Mouse (Mus musculus): ENCODE data around the gene Vamp1. TPM values are rescaled to one million over a fixed set of nuclear protein-coding genes. Genes with fewer than 3 reads are reported as not detected.

Vamp1 gene
- polyA plus RNA-seq, 1 experiment = 19.8 TPM

DNA sequence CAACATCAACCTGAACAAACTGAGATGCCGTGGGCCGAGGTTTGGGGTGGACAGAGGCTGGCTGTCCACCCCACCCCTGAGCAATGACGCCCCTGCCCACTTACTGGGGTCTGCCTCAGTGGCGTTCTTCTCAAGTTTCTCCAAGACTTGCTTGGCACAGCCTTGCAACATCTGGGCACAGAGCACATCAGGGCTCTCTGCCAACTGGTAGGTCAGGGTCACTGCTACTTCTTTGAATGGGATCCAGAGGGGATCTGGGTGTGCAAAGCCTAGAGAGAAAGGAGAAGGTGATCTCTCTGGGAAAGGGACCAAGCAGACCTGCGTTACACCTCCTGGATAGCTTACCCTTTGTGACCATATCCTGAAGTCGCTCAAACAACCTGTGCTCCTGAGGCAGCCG lies 42.1 kb upstream of the Vamp1 start:
- H3K27ac ChIP-seq (ENCODE audit: insufficient read depth, low read depth, low read length) = no peak overlapping the region
- DNase-seq = no peak
- H3K4me1 ChIP-seq (ENCODE audit: control insufficient read depth, insufficient read depth, low read length) = no peaks in the 10 kb centered on the region
- no peaks in the 10 kb centered on the region for H3K27me3 ChIP-seq (replicated peaks; ENCODE audit: control insufficient read depth, insufficient read depth, low read length)
- H3K36me3 ChIP-seq (ENCODE audit: control insufficient read depth, insufficient read depth, low read length) = no peaks in the 10 kb centered on the region
- TF ChIP-seq POLR2A (IDR thresholded peaks at IDR 0.05; ENCODE audit: low read depth, low read length) (no peak), CTCF (conservative IDR thresholded peaks at IDR 0.05; ENCODE audit: insufficient read depth, insufficient read length, low read depth, low read length) (no peak)
- H3K4me3 ChIP-seq (ENCODE audit: insufficient read depth, low read depth, low read length) = no peak overlapping the region
- 94% methylated on average over 7 of the region's 7 CpGs for WGBS

GRCm38 (mm10) chr6:125175469-125175868 lies 39.9 kb upstream of the Vamp1 start:
- no peak overlapping the region for H3K27ac ChIP-seq (ENCODE audit: insufficient read depth, low read depth, low read length)
- DNase-seq = no peak
- no peaks in the 10 kb centered on the region for H3K4me1 ChIP-seq (ENCODE audit: control insufficient read depth, insufficient read depth, low read length)
- no peak overlapping the region for H3K4me3 ChIP-seq (ENCODE audit: insufficient read depth, low read depth, low read length)
- WGBS = 84% methylated on average over 5 of the region's 5 CpGs
- TF ChIP-seq POLR2A (IDR thresholded peaks at IDR 0.05; ENCODE audit: low read depth, low read length) (no peak), CTCF (conservative IDR thresholded peaks at IDR 0.05; ENCODE audit: insufficient read depth, insufficient read length, low read depth, low read length) (no peak)
- H3K36me3 ChIP-seq (ENCODE audit: control insufficient read depth, insufficient read depth, low read length) = no peaks in the 10 kb centered on the region
- no peaks in the 10 kb centered on the region for H3K27me3 ChIP-seq (replicated peaks; ENCODE audit: control insufficient read depth, insufficient read depth, low read length)

- Histone ChIP-seq H3K36me3 (ENCODE audit: control insufficient read depth, insufficient read depth, low read length) (no peaks in the 10 kb centered on the region), H3K4me1 (ENCODE audit: control insufficient read depth, insufficient read depth, low read length) (no peaks in the 10 kb centered on the region), H3K4me3 (ENCODE audit: insufficient read depth, low read depth, low read length) (no peak overlapping the region), H3K27me3 (replicated peaks; ENCODE audit: control insufficient read depth, insufficient read depth, low read length) (no peaks in the 10 kb centered on the region), H3K27ac (ENCODE audit: insufficient read depth, low read depth, low read length) (no peak overlapping the region)
- no peak for TF ChIP-seq CTCF (conservative IDR thresholded peaks at IDR 0.05; ENCODE audit: insufficient read depth, insufficient read length, low read depth, low read length)
- TF ChIP-seq POLR2A (IDR thresholded peaks at IDR 0.05; ENCODE audit: low read depth, low read length) = no peak
- DNase-seq = no peak
- 89% methylated on average over 7 of the region's 7 CpGs for whole genome bisulfite sequencing
These were observed 35.8 kb upstream of the Vamp1 start for GRCm38 (mm10) chr6:125179601-125180000.

GRCm38 (mm10) chr6:125182133-125182532 lies 33.2 kb upstream of the Vamp1 start:
- no peak overlapping the region for H3K4me3 ChIP-seq (ENCODE audit: insufficient read depth, low read depth, low read length)
- H3K36me3 ChIP-seq (ENCODE audit: control insufficient read depth, insufficient read depth, low read length) = no peaks in the 10 kb centered on the region
- H3K27me3 ChIP-seq (replicated peaks; ENCODE audit: control insufficient read depth, insufficient read depth, low read length) = no peaks in the 10 kb centered on the region
- DNase-seq = no peak
- 74% methylated on average over 5 of the region's 5 CpGs for WGBS
- no peaks in the 10 kb centered on the region for H3K4me1 ChIP-seq (ENCODE audit: control insufficient read depth, insufficient read depth, low read length)
- no peak overlapping the region for H3K27ac ChIP-seq (ENCODE audit: insufficient read depth, low read depth, low read length)
- no peak for TF ChIP-seq CTCF (conservative IDR thresholded peaks at IDR 0.05; ENCODE audit: insufficient read depth, insufficient read length, low read depth, low read length)
- TF ChIP-seq POLR2A (IDR thresholded peaks at IDR 0.05; ENCODE audit: low read depth, low read length) = no peak

DNA sequence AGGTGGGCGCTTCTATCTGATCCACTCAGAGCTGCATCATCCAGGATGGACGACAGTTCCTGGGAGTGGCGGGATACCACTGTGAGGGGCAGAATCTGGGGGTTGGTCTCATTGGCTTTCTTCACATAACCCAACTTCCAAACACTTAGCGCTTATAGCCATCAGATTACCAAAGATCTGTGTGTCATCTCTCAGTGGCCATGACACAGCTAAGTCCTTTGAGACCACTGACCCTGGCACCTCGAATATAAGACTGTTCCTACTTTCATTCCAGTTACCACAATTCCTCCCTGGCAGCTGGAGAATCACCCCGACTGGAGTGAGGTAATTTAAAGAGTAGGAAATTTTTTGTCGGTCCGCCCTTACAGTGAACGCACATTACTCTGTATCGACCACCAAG lies 29.1 kb upstream of the Vamp1 start:
- no peaks in the 10 kb centered on the region for H3K27me3 ChIP-seq (replicated peaks; ENCODE audit: control insufficient read depth, insufficient read depth, low read length)
- H3K27ac ChIP-seq (ENCODE audit: insufficient read depth, low read depth, low read length) = no peak overlapping the region
- WGBS = 86% methylated on average over 10 of the region's 10 CpGs
- H3K4me1 ChIP-seq (ENCODE audit: control insufficient read depth, insufficient read depth, low read length) = no peaks in the 10 kb centered on the region; the same call in 1 of the 2 replicates
- no peak overlapping the region for H3K4me3 ChIP-seq (ENCODE audit: insufficient read depth, low read depth, low read length)
- no peak for DNase-seq
- no peaks in the 10 kb centered on the region for H3K36me3 ChIP-seq (ENCODE audit: control insufficient read depth, insufficient read depth, low read length)
- TF ChIP-seq CTCF (conservative IDR thresholded peaks at IDR 0.05; ENCODE audit: insufficient read depth, insufficient read length, low read depth, low read length) = no peak
- no peak for TF ChIP-seq POLR2A (IDR thresholded peaks at IDR 0.05; ENCODE audit: low read depth, low read length)

DNA sequence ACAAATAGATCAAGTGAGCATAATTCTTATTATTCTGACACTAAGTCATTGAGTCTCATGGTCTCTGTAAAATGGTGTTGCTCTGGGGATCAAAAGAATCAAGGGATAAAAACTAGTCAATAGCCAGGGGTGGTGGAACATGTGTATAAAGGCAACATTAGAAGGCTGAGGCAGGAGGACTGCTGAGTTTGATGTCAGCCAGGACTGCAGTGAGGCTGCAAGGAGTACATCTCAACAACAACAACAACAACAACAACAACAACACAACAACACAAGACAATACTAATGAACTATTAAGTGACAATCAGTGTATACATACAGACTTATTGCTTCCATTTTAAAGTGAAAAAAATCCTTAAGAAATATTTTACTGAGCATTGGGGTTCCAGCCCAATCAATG lies 24.5 kb upstream of the Vamp1 start:
- no peak overlapping the region; the same call in 1 of the 2 replicates for H3K27ac ChIP-seq (ENCODE audit: insufficient read depth, low read depth, low read length)
- TF ChIP-seq POLR2A (IDR thresholded peaks at IDR 0.05; ENCODE audit: low read depth, low read length) = no peak
- no peak for TF ChIP-seq CTCF (conservative IDR thresholded peaks at IDR 0.05; ENCODE audit: insufficient read depth, insufficient read length, low read depth, low read length)
- peaks cover 3% of the 10 kb centered on the region; the same call in 1 of the 2 replicates for H3K36me3 ChIP-seq (ENCODE audit: control insufficient read depth, insufficient read depth, low read length)
- H3K27me3 ChIP-seq (replicated peaks; ENCODE audit: control insufficient read depth, insufficient read depth, low read length) = no peaks in the 10 kb centered on the region
- H3K4me1 ChIP-seq (ENCODE audit: control insufficient read depth, insufficient read depth, low read length) = peaks cover 3% of the 10 kb centered on the region; the same call in 1 of the 2 replicates
- DNase-seq = no peak
- H3K4me3 ChIP-seq (ENCODE audit: insufficient read depth, low read depth, low read length) = no peak overlapping the region; the same call in 1 of the 2 replicates

- DNase-seq = peak; percentile 99
- H3K27ac ChIP-seq (ENCODE audit: insufficient read depth, low read depth, low read length) = peak within 1 kb of the TSS; percentile 98
- H3K27me3 ChIP-seq (replicated peaks; ENCODE audit: control insufficient read depth, insufficient read depth, low read length) = no peaks in the 10 kb centered on the region
- TF ChIP-seq CTCF (conservative IDR thresholded peaks at IDR 0.05; ENCODE audit: insufficient read depth, insufficient read length, low read depth, low read length) (no peak), POLR2A (IDR thresholded peaks at IDR 0.05; ENCODE audit: low read depth, low read length) (no peak)
- WGBS = under 1% methylated on average over 54 of the region's 54 CpGs
- peaks cover 3% of the 10 kb centered on the region; the same call in 1 of the 2 replicates for H3K36me3 ChIP-seq (ENCODE audit: control insufficient read depth, insufficient read depth, low read length)
- H3K4me3 ChIP-seq (ENCODE audit: insufficient read depth, low read depth, low read length) = peak within 1 kb of the TSS; percentile 87
- peaks cover 3% of the 10 kb centered on the region; the same call in 1 of the 2 replicates for H3K4me1 ChIP-seq (ENCODE audit: control insufficient read depth, insufficient read depth, low read length)
These were observed 23.9 kb upstream of the Vamp1 start, which contains the start of the genes Ncapd2 and Mrpl51 for GRCm38 (mm10) chr6:125191332-125192015. Gene Ncapd2 (minus strand): TSS chr6:125191701. Gene Mrpl51 (plus strand): TSS chr6:125191801.
